Mouse (Mus musculus): Measurements from ENCODE around the gene Mrpl33. TPM values are rescaled to one million over a fixed set of nuclear protein-coding genes. Genes with fewer than 3 reads are reported as not detected.

The Mrpl33 gene
- polyA plus RNA-seq, 2 experiments = 138 to 312 TPM

- no peaks in the 10 kb centered on the region for H3K9me3 ChIP-seq (ENCODE audit: control insufficient read depth, low read length)
- no peak overlapping the region for H3K27ac ChIP-seq (replicated peaks; ENCODE audit: low read depth, low read length)
- no peak overlapping the region for H3K9ac ChIP-seq (ENCODE audit: low read depth, low read length, severe bottlenecking)
- ATAC-seq (ENCODE audit: low FRiP score, low read depth) (no peak), DNase-seq (ENCODE audit: low spot score) (no peak)
- no peaks in the 10 kb centered on the region for H3K27me3 ChIP-seq (ENCODE audit: control insufficient read depth, insufficient read depth, low read length)
- no peak overlapping the region for H3K4me2 ChIP-seq (replicated peaks; ENCODE audit: low read depth, low read length, severe bottlenecking)
- 73% methylated on average over 2 of the region's 2 CpGs for WGBS
- no peak for TF ChIP-seq POLR2A (IDR thresholded peaks at IDR 0.05; ENCODE audit: borderline replicate concordance, extremely low read depth, insufficient read depth, insufficient read length)
- no peaks in the 10 kb centered on the region for H3K36me3 ChIP-seq (ENCODE audit: control insufficient read depth, insufficient read depth, low read length)
- no peak overlapping the region for H3K4me3 ChIP-seq (replicated peaks; ENCODE audit: low read length)
- no peaks in the 10 kb centered on the region for H3K4me1 ChIP-seq (ENCODE audit: control insufficient read depth, insufficient read depth, low read length)
Observed at GRCm38 (mm10) chr5:31673431-31673830, 76.7 kb downstream of the Mrpl33 start.

DNA sequence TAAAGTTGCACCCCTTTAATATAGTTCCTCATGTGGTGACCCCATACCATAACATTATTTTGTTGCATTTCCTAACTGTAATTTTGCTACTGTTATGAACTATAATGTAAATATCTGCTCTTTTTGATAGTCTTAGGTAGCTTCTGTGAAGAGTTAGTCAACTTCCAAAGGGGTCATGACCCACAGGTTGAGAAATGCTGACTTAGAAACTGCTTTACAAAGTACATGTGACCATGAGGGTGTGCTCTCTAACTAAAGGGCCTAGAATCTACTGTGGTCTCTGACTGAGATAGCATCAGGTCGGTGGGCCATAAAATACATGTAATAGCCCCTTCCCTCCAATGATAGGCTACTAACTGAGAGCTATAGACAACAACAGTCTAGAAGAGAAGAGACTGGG is 81.3 kb downstream of the Mrpl33 start:
- H3K36me3 ChIP-seq (ENCODE audit: control insufficient read depth, insufficient read depth, low read length) = no peaks in the 10 kb centered on the region
- no peaks in the 10 kb centered on the region for H3K4me1 ChIP-seq (ENCODE audit: control insufficient read depth, insufficient read depth, low read length)
- DNase-seq (ENCODE audit: low spot score) (no peak), ATAC-seq (ENCODE audit: low FRiP score, low read depth) (no peak)
- H3K27ac ChIP-seq (replicated peaks; ENCODE audit: low read depth, low read length) = no peak overlapping the region
- WGBS = 63% methylated on average over 1 of the region's 1 CpGs
- no peak overlapping the region for H3K9ac ChIP-seq (ENCODE audit: low read depth, low read length, severe bottlenecking)
- H3K4me3 ChIP-seq (replicated peaks; ENCODE audit: low read length) = no peak overlapping the region
- TF ChIP-seq POLR2A (IDR thresholded peaks at IDR 0.05; ENCODE audit: borderline replicate concordance, extremely low read depth, insufficient read depth, insufficient read length) = no peak
- H3K9me3 ChIP-seq (ENCODE audit: control insufficient read depth, low read length) = no peaks in the 10 kb centered on the region
- no peak overlapping the region for H3K4me2 ChIP-seq (replicated peaks; ENCODE audit: low read depth, low read length, severe bottlenecking)
- H3K27me3 ChIP-seq (ENCODE audit: control insufficient read depth, insufficient read depth, low read length) = no peaks in the 10 kb centered on the region

GRCm38 (mm10) chr5:31680183-31680582 is 83.4 kb downstream of the Mrpl33 start:
- H3K9me3 ChIP-seq (ENCODE audit: control insufficient read depth, low read length) = no peaks in the 10 kb centered on the region
- DNase-seq (ENCODE audit: low spot score) = no peak
- H3K4me3 ChIP-seq (replicated peaks; ENCODE audit: low read length) = no peak overlapping the region
- 74% methylated on average over 4 of the region's 4 CpGs for WGBS
- no peak for ATAC-seq (ENCODE audit: low FRiP score, low read depth)
- no peaks in the 10 kb centered on the region for H3K4me1 ChIP-seq (ENCODE audit: control insufficient read depth, insufficient read depth, low read length)
- H3K9ac ChIP-seq (ENCODE audit: low read depth, low read length, severe bottlenecking) = no peak overlapping the region
- no peaks in the 10 kb centered on the region for H3K36me3 ChIP-seq (ENCODE audit: control insufficient read depth, insufficient read depth, low read length)
- H3K27me3 ChIP-seq (ENCODE audit: control insufficient read depth, insufficient read depth, low read length) = no peaks in the 10 kb centered on the region
- no peak overlapping the region for H3K27ac ChIP-seq (replicated peaks; ENCODE audit: low read depth, low read length)
- no peak for TF ChIP-seq POLR2A (IDR thresholded peaks at IDR 0.05; ENCODE audit: borderline replicate concordance, extremely low read depth, insufficient read depth, insufficient read length)
- H3K4me2 ChIP-seq (replicated peaks; ENCODE audit: low read depth, low read length, severe bottlenecking) = no peak overlapping the region

DNA sequence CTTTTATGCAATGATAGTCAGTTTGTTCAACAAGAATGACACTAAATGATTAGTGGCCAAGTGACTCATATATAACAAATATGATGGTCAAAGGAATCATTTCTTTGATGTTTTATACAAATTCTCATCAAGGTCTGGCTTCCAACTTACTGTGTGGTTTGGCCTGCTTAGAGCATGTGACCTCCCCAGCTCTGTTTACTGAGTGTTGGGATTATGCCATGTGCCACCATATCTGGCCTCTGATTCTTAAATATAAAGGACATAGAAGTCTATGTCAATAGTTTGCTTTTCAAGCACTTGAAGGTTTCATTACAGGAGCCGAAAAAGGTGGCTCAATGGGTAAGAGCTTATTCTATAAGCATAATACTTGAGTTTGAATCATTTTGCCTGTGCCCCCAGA is 85.6 kb downstream of the Mrpl33 start:
- Histone ChIP-seq H3K9ac (ENCODE audit: low read depth, low read length, severe bottlenecking) (no peak overlapping the region), H3K4me3 (replicated peaks; ENCODE audit: low read length) (no peak overlapping the region), H3K4me2 (replicated peaks; ENCODE audit: low read depth, low read length, severe bottlenecking) (no peak overlapping the region), H3K36me3 (ENCODE audit: control insufficient read depth, insufficient read depth, low read length) (no peaks in the 10 kb centered on the region), H3K9me3 (ENCODE audit: control insufficient read depth, low read length) (no peaks in the 10 kb centered on the region), H3K27ac (replicated peaks; ENCODE audit: low read depth, low read length) (no peak overlapping the region), H3K27me3 (ENCODE audit: control insufficient read depth, insufficient read depth, low read length) (no peaks in the 10 kb centered on the region), H3K4me1 (ENCODE audit: control insufficient read depth, insufficient read depth, low read length) (no peaks in the 10 kb centered on the region)
- WGBS = 86% methylated on average over 1 of the region's 1 CpGs
- TF ChIP-seq POLR2A (IDR thresholded peaks at IDR 0.05; ENCODE audit: borderline replicate concordance, extremely low read depth, insufficient read depth, insufficient read length) = no peak
- DNase-seq (ENCODE audit: low spot score) (no peak), ATAC-seq (ENCODE audit: low FRiP score, low read depth) (no peak)

GRCm38 (mm10) chr5:31686040-31686439 is 89.3 kb downstream of the Mrpl33 start:
- no peaks in the 10 kb centered on the region for H3K27me3 ChIP-seq (ENCODE audit: control insufficient read depth, insufficient read depth, low read length)
- no peak overlapping the region for H3K4me3 ChIP-seq (replicated peaks; ENCODE audit: low read length)
- no peaks in the 10 kb centered on the region for H3K4me1 ChIP-seq (ENCODE audit: control insufficient read depth, insufficient read depth, low read length)
- no peak overlapping the region for H3K4me2 ChIP-seq (replicated peaks; ENCODE audit: low read depth, low read length, severe bottlenecking)
- ATAC-seq (ENCODE audit: low FRiP score, low read depth) (no peak), DNase-seq (ENCODE audit: low spot score) (no peak)
- H3K27ac ChIP-seq (replicated peaks; ENCODE audit: low read depth, low read length) = no peak overlapping the region
- H3K9ac ChIP-seq (ENCODE audit: low read depth, low read length, severe bottlenecking) = no peak overlapping the region
- no peak for TF ChIP-seq POLR2A (IDR thresholded peaks at IDR 0.05; ENCODE audit: borderline replicate concordance, extremely low read depth, insufficient read depth, insufficient read length)
- no peaks in the 10 kb centered on the region for H3K9me3 ChIP-seq (ENCODE audit: control insufficient read depth, low read length)
- no peaks in the 10 kb centered on the region for H3K36me3 ChIP-seq (ENCODE audit: control insufficient read depth, insufficient read depth, low read length)
- 66% methylated on average over 2 of the region's 2 CpGs for WGBS

GRCm38 (mm10) chr5:31687972-31688371 is 91.2 kb downstream of the Mrpl33 start:
- no peak overlapping the region for H3K4me3 ChIP-seq (replicated peaks; ENCODE audit: low read length)
- WGBS = 81% methylated on average over 3 of the region's 3 CpGs
- no peaks in the 10 kb centered on the region for H3K27me3 ChIP-seq (ENCODE audit: control insufficient read depth, insufficient read depth, low read length)
- H3K27ac ChIP-seq (replicated peaks; ENCODE audit: low read depth, low read length) = no peak overlapping the region
- TF ChIP-seq POLR2A (IDR thresholded peaks at IDR 0.05; ENCODE audit: borderline replicate concordance, extremely low read depth, insufficient read depth, insufficient read length) = no peak
- no peak overlapping the region for H3K9ac ChIP-seq (ENCODE audit: low read depth, low read length, severe bottlenecking)
- DNase-seq (ENCODE audit: low spot score) (no peak), ATAC-seq (ENCODE audit: low FRiP score, low read depth) (no peak)
- H3K9me3 ChIP-seq (ENCODE audit: control insufficient read depth, low read length) = no peaks in the 10 kb centered on the region
- H3K4me1 ChIP-seq (ENCODE audit: control insufficient read depth, insufficient read depth, low read length) = no peaks in the 10 kb centered on the region
- H3K36me3 ChIP-seq (ENCODE audit: control insufficient read depth, insufficient read depth, low read length) = no peaks in the 10 kb centered on the region
- no peak overlapping the region for H3K4me2 ChIP-seq (replicated peaks; ENCODE audit: low read depth, low read length, severe bottlenecking)
